Mouse (Mus musculus) heart, embryonic 13.5 days (tissue): ENCODE measurements at regions not wholly inside any gene's neighbourhood (a gene's known extent, or its start where the extent isn't known, plus 50 kb on each side); places are given as distances from the start of the nearest gene placed in this dataset.

Experiments used
- ATAC-seq: fragments of 200-750 bp; cut with Nextera tagmentation; 2 replicates; pipeline ENCODE4 v1.8.0; 2017; ENCODE audit warnings: moderate TSS enrichment; ENCODE audit not compliant: insufficient number of reproducible peaks, low FRiP score, low TSS enrichment; ENCODE audit errors: extremely low read depth
- H3K27ac ChIP-seq: fragments of 300-500 bp; sonication (generic); replicated peaks from 2 replicates; pipeline ENCODE4 v1.5.1; 2015; ENCODE audit warnings: moderate library complexity, mild to moderate bottlenecking, inconsistent platforms
- H3K27me3 ChIP-seq: fragments of 300-500 bp; sonication (generic); replicated peaks from 2 replicates; pipeline ENCODE4 v1.6.1; 2015; ENCODE audit warnings: mild to moderate bottlenecking, inconsistent platforms
- H3K36me3 ChIP-seq: fragments of 300-500 bp; sonication (generic); 2 replicates; pipeline ENCODE4 v1.6.1; 2015; ENCODE audit warnings: mild to moderate bottlenecking, inconsistent platforms
- H3K4me1 ChIP-seq: fragments of 300-500 bp; sonication (generic); 2 replicates; pipeline ENCODE4 v1.6.1; 2015; ENCODE audit warnings: inconsistent platforms
- H3K4me2 ChIP-seq: fragments of 300-500 bp; sonication (generic); 2 replicates; pipeline ENCODE4 v1.6.1; 2015; ENCODE audit warnings: inconsistent platforms, mild to moderate bottlenecking, moderate library complexity
- H3K4me3 ChIP-seq: fragments of 300-500 bp; sonication (generic); 2 replicates; pipeline ENCODE4 v1.5.1; 2015; ENCODE audit warnings: moderate library complexity, mild to moderate bottlenecking, inconsistent platforms
- H3K9ac ChIP-seq: fragments of 300-500 bp; sonication (generic); 2 replicates; pipeline ENCODE4 v1.6.1; 2015; ENCODE audit warnings: inconsistent platforms, mild to moderate bottlenecking, moderate library complexity
- H3K9me3 ChIP-seq: fragments of 300-500 bp; sonication (generic); 2 replicates; pipeline ENCODE4 v1.6.1; 2016; ENCODE audit warnings: inconsistent platforms
- WGBS: fragments of 180-500 bp; shearing (Covaris S2); methylation state at CpG from one replicate; pipeline ENCODE4 v1.1.7; 2015; ENCODE audit warnings: mixed read lengths; 5-methylcytosine and 5-hydroxymethylcytosine counted together

- H3K4me2 ChIP-seq = no peak overlapping the region
- WGBS = 75% methylated on average over 5 of the region's 5 CpGs
- no peak overlapping the region for H3K27ac ChIP-seq
- H3K36me3 ChIP-seq = no peaks in the 10 kb centered on the region
- H3K9me3 ChIP-seq = no peaks in the 10 kb centered on the region
- H3K27me3 ChIP-seq = no peaks in the 10 kb centered on the region
- ATAC-seq = no peak
- H3K9ac ChIP-seq = no peak overlapping the region
- no peak overlapping the region for H3K4me3 ChIP-seq
- H3K4me1 ChIP-seq = 0 out of 2 replicates have a peak, but pooled peaks cover 6% of the 10 kb centered on the region
Measured at GRCm38 (mm10) chr2:124953015-124953414, 114.9 kb upstream of the Slc24a5 start.

GRCm38 (mm10) chr2:124955843-124956242 is 112.1 kb upstream of the Slc24a5 start:
- Histone ChIP-seq H3K4me3 (no peak overlapping the region), H3K27ac (no peak overlapping the region), H3K9me3 (no peaks in the 10 kb centered on the region), H3K36me3 (no peaks in the 10 kb centered on the region), H3K4me2 (no peak overlapping the region), H3K9ac (no peak overlapping the region), H3K27me3 (no peaks in the 10 kb centered on the region), H3K4me1 (no peaks in the 10 kb centered on the region)
- 53% methylated on average over 7 of the region's 7 CpGs for WGBS
- no peak for ATAC-seq

GRCm38 (mm10) chr2:124959431-124959830 is 108.5 kb upstream of the Slc24a5 start:
- Histone ChIP-seq H3K4me3 (no peak overlapping the region), H3K9ac (no peak overlapping the region), H3K4me1 (no peaks in the 10 kb centered on the region), H3K9me3 (no peaks in the 10 kb centered on the region), H3K27me3 (no peaks in the 10 kb centered on the region), H3K4me2 (no peak overlapping the region), H3K27ac (no peak overlapping the region), H3K36me3 (no peaks in the 10 kb centered on the region)
- WGBS = 79% methylated on average over 5 of the region's 5 CpGs
- ATAC-seq = no peak

- 57% methylated on average over 17 of the region's 17 CpGs for WGBS
Measured at GRCm38 (mm10) chr2:124971826-124972749, 95.8 kb upstream of the Slc24a5 start.

GRCm38 (mm10) chr2:124975106-124975505 is 92.8 kb upstream of the Slc24a5 start:
- no peaks in the 10 kb centered on the region for H3K4me1 ChIP-seq
- no peaks in the 10 kb centered on the region for H3K27me3 ChIP-seq
- H3K9me3 ChIP-seq = no peaks in the 10 kb centered on the region
- no peak overlapping the region for H3K9ac ChIP-seq
- no peak overlapping the region for H3K27ac ChIP-seq
- H3K4me2 ChIP-seq = no peak overlapping the region
- WGBS = 44% methylated on average over 3 of the region's 3 CpGs
- H3K4me3 ChIP-seq = no peak overlapping the region
- no peak for ATAC-seq
- H3K36me3 ChIP-seq = no peaks in the 10 kb centered on the region

More at GRCm38 (mm10) chr2:124971826-124972749, 95.8 kb upstream of the Slc24a5 start:
- Histone ChIP-seq H3K4me1 (no peaks in the 10 kb centered on the region), H3K27me3 (no peaks in the 10 kb centered on the region), H3K4me2 (no peak overlapping the region), H3K4me3 (no peak overlapping the region), H3K9ac (no peak overlapping the region), H3K36me3 (no peaks in the 10 kb centered on the region), H3K9me3 (no peaks in the 10 kb centered on the region), H3K27ac (no peak overlapping the region)
- no peak for ATAC-seq

GRCm38 (mm10) chr2:124990976-124991375 is 76.9 kb upstream of the Slc24a5 start:
- no peaks in the 10 kb centered on the region for H3K4me1 ChIP-seq
- no peaks in the 10 kb centered on the region for H3K27me3 ChIP-seq
- no peak overlapping the region for H3K4me3 ChIP-seq
- H3K27ac ChIP-seq = no peak overlapping the region
- no peak for ATAC-seq
- H3K4me2 ChIP-seq = no peak overlapping the region
- 75% methylated on average over 2 of the region's 2 CpGs for WGBS
- H3K9ac ChIP-seq = no peak overlapping the region
- H3K36me3 ChIP-seq = no peaks in the 10 kb centered on the region
- no peaks in the 10 kb centered on the region for H3K9me3 ChIP-seq

GRCm38 (mm10) chr2:125015007-125015406 is 52.9 kb upstream of the Slc24a5 start:
- no peaks in the 10 kb centered on the region for H3K4me1 ChIP-seq
- H3K36me3 ChIP-seq = no peaks in the 10 kb centered on the region
- no peak overlapping the region for H3K4me3 ChIP-seq
- H3K9me3 ChIP-seq = no peaks in the 10 kb centered on the region
- WGBS = 19% methylated on average over 1 of the region's 1 CpGs
- no peak overlapping the region for H3K27ac ChIP-seq
- H3K9ac ChIP-seq = no peak overlapping the region
- ATAC-seq = no peak
- H3K4me2 ChIP-seq = no peak overlapping the region
- H3K27me3 ChIP-seq = no peaks in the 10 kb centered on the region

GRCm38 (mm10) chr2:125016946-125017345 is 51.0 kb upstream of the Slc24a5 start:
- Histone ChIP-seq H3K9me3 (no peaks in the 10 kb centered on the region), H3K27ac (no peak overlapping the region), H3K4me2 (no peak overlapping the region), H3K4me3 (no peak overlapping the region), H3K4me1 (no peaks in the 10 kb centered on the region), H3K27me3 (no peaks in the 10 kb centered on the region), H3K36me3 (no peaks in the 10 kb centered on the region), H3K9ac (no peak overlapping the region)
- ATAC-seq = no peak
- WGBS = 64% methylated on average over 1 of the region's 1 CpGs
